Mouse (Mus musculus) heart, embryonic 10.5 days (tissue): Measurements from ENCODE around the gene Emc8. TPM values are rescaled to one million over a fixed set of nuclear protein-coding genes. Genes with fewer than 3 reads are reported as not detected.

ENCODE experiments used
- DNase-seq: peaks from one replicate; pipeline ENCODE4 v3.0.0-alpha.2; 2017; ENCODE audit warnings: low spot score
- H3K27ac ChIP-seq: fragments of 300-500 bp; sonication (generic); 2 replicates; pipeline ENCODE4 v1.5.1; 2016; ENCODE audit warnings: mild to moderate bottlenecking
- H3K27me3 ChIP-seq: fragments of 300-500 bp; sonication (generic); 2 replicates; pipeline ENCODE4 v1.6.1; 2016; ENCODE audit warnings: mild to moderate bottlenecking; ENCODE audit not compliant: poor library complexity, insufficient read depth, severe bottlenecking
- H3K36me3 ChIP-seq: fragments of 300-500 bp; sonication (generic); 2 replicates; pipeline ENCODE4 v1.6.1; 2016; ENCODE audit warnings: mild to moderate bottlenecking, moderate library complexity
- H3K4me1 ChIP-seq: fragments of 300-500 bp; sonication (generic); 2 replicates; pipeline ENCODE4 v1.6.1; 2016; ENCODE audit warnings: mild to moderate bottlenecking
- H3K4me3 ChIP-seq: fragments of 300-500 bp; sonication (generic); 2 replicates; pipeline ENCODE4 v1.5.1; 2016; ENCODE audit warnings: mild to moderate bottlenecking, moderate library complexity
- H3K9me3 ChIP-seq: fragments of 300-500 bp; sonication (generic); 2 replicates; pipeline ENCODE4 v1.6.1; 2016; ENCODE audit warnings: mild to moderate bottlenecking, moderate library complexity
- WGBS: fragments of 180-500 bp; shearing (Covaris S2); methylation state at CpG from one replicate; pipeline ENCODE4 v1.1.7; 2016; 5-methylcytosine and 5-hydroxymethylcytosine counted together
- polyA plus RNA-seq: library from polyadenylated mRNA; unstranded; fragments of >200 nt; fragmentation: Nextera tagmentation; extraction: Ambion mirVana; gene quantifications from 2 replicates; pipeline ENCODE4 v1.2.1, GENCODE M21; 2016

Gene Emc8
- 249 and 314 TPM in 2 replicates for polyA plus RNA-seq

DNA sequence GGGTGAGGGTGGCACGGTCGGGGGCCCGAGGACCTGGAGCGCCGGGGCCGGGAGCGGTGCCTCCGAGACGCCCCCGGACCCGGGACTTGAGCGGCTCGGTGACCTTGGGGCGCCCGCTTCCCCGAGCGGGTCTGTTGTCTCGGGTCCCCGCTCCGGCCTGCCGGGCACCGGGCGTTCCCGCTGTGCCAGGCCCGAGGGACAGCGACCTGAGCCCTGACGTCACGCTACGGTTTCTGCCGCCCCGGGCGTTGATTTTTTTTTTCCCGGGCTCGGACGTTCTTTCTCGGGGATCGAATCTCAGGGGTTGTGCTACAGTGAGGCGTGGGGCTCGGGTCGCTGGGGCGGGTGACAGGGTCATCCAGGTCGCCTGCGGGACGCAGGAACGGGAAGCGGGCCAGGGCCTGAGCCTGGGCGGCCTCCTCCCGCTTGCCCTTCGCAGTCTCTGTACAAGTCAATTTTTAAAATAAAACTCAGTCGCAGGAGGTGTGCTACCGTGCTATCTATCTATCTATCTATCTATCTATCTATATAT lies at the start of gene Emc8:
Gene Emc8, minus strand, starts transcription at position 200 of the 532 bp plus-strand sequence.
- peak within 1 kb of the TSS; percentile 92 for H3K4me3 ChIP-seq
- WGBS, result under 1% methylated on average over 45 of the region's 51 CpGs
- H3K27me3 ChIP-seq, result no peaks in the 10 kb centered on the region
- H3K9me3 ChIP-seq, result no peaks in the 10 kb centered on the region
- H3K4me1 ChIP-seq, result peaks cover 41% of the 10 kb centered on the region
- peaks cover 48% of the 10 kb centered on the region for H3K36me3 ChIP-seq
- peak within 1 kb of the TSS; percentile 98 for H3K27ac ChIP-seq
- DNase-seq, result no peak

DNA sequence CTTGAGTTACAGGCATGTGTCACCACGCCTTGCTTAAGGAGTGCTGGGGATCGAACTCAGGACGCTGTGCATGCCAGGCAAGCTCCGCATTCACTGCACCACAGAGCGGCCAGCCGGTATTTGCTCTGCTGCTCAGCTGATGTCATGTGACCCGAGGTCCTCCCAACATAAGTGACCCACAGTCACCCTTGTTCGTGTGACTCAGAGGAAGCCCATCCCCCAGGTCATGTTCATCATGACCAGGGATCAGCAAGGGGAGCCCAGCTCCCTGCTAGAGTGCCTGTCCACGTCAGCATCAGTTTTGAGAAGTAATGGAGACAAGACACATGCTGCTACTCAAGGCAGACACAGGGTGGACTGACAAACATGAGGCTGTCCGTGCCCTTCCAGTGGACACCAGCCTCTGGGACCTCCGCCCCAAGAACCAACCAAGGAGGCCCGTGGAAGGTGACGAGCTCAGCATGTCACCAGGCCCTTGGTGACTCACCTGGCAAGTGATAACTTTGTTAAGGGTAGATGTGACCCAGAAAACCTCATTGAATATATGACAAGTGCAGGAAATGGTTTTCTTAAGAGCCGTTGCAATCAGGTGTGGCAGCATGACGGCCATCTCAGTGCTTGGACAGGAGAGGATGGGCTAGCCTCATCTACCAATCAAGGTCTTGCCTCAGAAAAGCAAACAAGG lies 47.8 kb upstream of the Emc8 start:
- Histone ChIP-seq H3K36me3 (no peaks in the 10 kb centered on the region), H3K27ac (no peak overlapping the region), H3K9me3 (no peaks in the 10 kb centered on the region)

DNA sequence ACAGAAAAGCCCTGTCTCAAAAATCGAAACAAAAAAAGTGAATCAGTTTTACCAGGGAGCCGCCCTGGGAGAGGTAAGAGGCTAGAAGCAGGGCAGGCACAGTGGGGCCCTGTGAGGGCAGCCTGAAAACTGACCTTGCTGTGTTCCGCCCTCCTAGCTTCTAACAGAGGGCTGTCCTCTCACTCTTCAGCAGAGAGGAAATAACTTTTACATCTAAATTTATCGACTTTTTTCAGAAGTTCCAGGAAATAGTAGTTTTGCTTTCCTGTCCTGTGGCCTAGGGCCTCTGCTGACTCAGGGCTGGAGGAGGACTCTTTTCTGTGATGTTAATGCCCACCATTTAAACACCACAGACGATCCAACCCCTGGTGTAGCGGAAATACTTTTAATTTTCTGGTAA lies 46.8 kb upstream of the Emc8 start:
- H3K36me3 ChIP-seq, result no peaks in the 10 kb centered on the region
- no peak overlapping the region for H3K4me3 ChIP-seq
- WGBS, result 74% methylated on average over 6 of the region's 6 CpGs
- DNase-seq, result no peak
- H3K27ac ChIP-seq, result no peak overlapping the region
- no peaks in the 10 kb centered on the region for H3K9me3 ChIP-seq
- no peaks in the 10 kb centered on the region for H3K4me1 ChIP-seq
- H3K27me3 ChIP-seq, result peaks cover 13% of the 10 kb centered on the region; the same call in 1 of the 2 replicates

More for the DNA sequence above, 47.8 kb upstream of the Emc8 start:
- 71% methylated on average over 15 of the region's 15 CpGs for WGBS
- no peaks in the 10 kb centered on the region for H3K4me1 ChIP-seq
- no peak overlapping the region for H3K4me3 ChIP-seq
- H3K27me3 ChIP-seq, result peaks cover 17% of the 10 kb centered on the region; the same call in 1 of the 2 replicates
- no peak for DNase-seq

DNA sequence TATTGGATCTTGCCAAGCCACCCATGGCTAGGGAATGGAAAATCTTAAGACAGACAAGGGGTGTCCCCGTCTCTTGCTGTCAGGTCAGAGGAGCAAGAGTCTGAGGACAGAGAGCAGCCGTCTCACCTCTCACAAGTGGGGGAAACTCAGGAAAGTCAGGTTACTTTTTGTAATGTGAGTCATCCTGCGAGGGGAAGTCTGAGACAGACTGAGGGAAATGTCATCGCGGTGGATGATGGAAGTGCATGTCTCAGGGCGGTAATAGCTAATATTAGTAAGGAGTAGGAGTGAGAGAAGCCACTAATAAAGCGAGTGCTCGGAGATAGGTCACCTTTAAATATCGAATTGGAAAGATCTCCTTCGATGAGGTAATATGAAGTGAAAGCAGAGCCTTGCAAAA lies 40.8 kb upstream of the Emc8 start:
- Histone ChIP-seq H3K27me3 (peaks cover 4% of the 10 kb centered on the region; the same call in 1 of the 2 replicates), H3K36me3 (no peaks in the 10 kb centered on the region), H3K27ac (no peak overlapping the region), H3K9me3 (no peaks in the 10 kb centered on the region), H3K4me1 (no peaks in the 10 kb centered on the region), H3K4me3 (no peak overlapping the region)
- no peak for DNase-seq
- WGBS, result 74% methylated on average over 10 of the region's 10 CpGs

DNA sequence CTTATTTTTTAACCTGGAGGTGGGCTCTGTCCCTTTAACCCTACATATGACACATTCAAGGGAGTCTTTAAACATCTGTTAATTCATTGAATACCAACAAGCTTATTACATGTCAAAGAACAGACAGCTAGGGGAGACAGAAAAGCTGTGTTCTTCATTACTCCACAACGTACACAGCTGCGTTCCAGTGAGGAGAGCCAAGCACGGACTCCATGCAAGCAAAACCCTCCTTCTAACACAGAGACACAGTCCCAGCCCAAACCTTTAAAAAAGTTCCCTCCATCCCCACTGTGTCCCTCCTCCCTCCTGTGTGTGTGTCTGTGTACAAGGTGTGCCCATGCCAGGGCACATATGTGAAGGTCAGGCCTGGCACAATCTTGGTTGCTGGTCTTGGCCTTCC lies 37.8 kb upstream of the Emc8 start:
- no peak for DNase-seq
- Histone ChIP-seq H3K27me3 (peaks cover 27% of the 10 kb centered on the region), H3K36me3 (no peaks in the 10 kb centered on the region), H3K4me1 (no peaks in the 10 kb centered on the region), H3K27ac (no peak overlapping the region), H3K4me3 (no peak overlapping the region), H3K9me3 (no peaks in the 10 kb centered on the region)
- WGBS, result 86% methylated on average over 3 of the region's 3 CpGs

DNA sequence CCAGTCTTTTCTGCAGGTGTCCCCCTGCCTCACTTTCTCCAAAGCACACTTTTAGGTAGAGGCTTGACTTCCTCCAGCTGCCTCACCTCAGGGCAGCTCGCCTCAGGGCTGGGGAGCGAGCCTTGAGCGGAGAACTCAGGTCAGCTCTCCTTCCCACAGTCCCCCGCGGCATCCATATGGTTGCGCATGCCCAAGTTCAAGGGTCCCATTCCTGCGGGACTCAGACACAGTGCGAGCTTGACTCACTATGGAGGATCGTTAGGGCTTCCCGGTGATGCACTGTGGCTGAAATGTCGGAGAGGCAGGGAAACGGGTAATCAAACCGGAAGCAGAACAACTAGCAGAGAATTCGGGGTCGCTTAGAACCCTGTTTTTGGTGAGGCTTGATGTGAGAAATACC lies 36.8 kb upstream of the Emc8 start:
- no peak for DNase-seq
- Histone ChIP-seq H3K36me3 (no peaks in the 10 kb centered on the region), H3K4me1 (peaks cover under 1% of the 10 kb centered on the region; the same call in 1 of the 2 replicates), H3K27me3 (peaks cover 30% of the 10 kb centered on the region), H3K27ac (no peak overlapping the region), H3K9me3 (no peaks in the 10 kb centered on the region), H3K4me3 (no peak overlapping the region)
- 77% methylated on average over 15 of the region's 15 CpGs for WGBS

DNA sequence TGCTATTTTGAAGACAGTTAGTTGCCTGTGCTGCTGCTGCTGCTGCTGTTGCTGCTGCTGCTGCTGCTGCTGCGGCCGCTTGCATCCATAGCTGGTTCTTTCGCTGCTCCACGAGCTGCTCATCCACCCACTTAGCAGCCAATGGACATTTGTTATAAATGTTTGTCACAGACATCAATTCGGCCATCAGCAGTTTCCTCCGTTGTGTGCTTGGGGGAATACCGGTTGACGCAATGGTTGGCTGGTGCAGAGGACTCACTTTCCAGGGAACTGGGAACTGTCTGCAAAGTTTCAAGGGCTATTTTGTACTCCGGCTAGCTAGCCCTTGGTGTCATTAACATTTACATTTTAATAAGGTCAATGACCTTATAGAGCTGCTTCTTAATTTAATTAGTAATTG lies 35.8 kb upstream of the Emc8 start:
- Histone ChIP-seq H3K9me3 (no peaks in the 10 kb centered on the region), H3K27ac (no peak overlapping the region), H3K4me1 (peaks cover 7% of the 10 kb centered on the region), H3K36me3 (no peaks in the 10 kb centered on the region), H3K27me3 (peaks cover 37% of the 10 kb centered on the region), H3K4me3 (no peak overlapping the region)
- no peak for DNase-seq
- WGBS, result 78% methylated on average over 9 of the region's 9 CpGs

DNA sequence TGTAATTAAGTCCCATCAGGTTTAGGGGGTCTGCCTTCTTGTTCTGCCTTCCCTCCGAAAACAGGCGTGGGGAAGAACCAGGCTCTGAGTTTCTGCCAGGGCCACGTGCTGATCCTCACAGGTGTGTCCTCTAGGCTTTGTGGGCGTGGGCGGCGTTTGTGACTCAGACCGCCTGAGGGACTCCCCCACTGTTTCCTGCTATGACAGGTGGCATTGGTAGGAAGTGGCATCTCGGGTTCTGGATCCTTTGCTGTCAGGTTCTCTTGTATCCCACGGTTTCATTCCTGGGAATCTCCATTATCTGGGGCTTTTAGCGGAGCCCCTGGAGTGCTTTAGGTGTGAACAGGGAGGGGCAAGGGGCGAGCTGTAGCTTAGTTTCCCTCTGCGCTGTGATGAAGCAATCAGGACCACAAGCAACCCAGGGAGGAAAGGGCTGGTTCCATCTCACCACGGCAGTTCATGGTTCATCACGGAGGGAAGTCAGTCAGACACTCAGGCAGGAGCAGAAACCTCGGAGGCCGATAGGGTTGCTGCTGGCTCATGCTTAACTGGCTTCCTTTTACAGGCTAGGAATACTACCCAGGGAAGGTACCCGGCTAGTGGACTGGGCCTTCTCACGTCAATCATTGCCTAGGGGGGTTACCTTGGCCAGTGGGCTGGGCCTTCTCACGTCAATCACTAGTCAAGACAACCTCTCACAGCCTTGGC lies 33.5 kb upstream of the Emc8 start:
- no peaks in the 10 kb centered on the region for H3K36me3 ChIP-seq
- WGBS, result 49% methylated on average over 19 of the region's 19 CpGs
- DNase-seq, result no peak
- H3K27ac ChIP-seq, result no peak overlapping the region
- H3K4me3 ChIP-seq, result no peak overlapping the region
- H3K4me1 ChIP-seq, result peaks cover 12% of the 10 kb centered on the region
- H3K9me3 ChIP-seq, result no peaks in the 10 kb centered on the region; the same call in 1 of the 2 replicates
- peaks cover 37% of the 10 kb centered on the region; the same call in 1 of the 2 replicates for H3K27me3 ChIP-seq

DNA sequence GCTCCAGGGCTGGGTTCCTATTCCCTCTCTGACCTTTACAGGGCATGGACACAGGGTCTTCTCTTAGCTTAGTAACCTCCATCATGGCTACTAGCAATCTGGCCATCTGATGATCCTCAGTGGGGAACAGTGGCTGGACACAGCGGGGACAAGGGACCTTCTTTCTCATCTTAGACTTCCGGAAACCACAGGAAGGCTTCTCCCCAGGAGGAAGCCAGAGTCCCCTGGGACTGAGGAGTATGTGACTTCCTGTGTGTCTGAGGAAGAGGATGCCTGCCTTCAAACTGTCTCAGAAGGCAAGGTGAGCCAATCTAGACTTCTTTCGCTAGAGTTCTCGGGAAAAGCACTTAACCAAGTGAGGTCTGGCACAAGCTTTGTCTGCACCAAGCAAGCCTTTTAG lies 31.7 kb upstream of the Emc8 start:
- no peaks in the 10 kb centered on the region for H3K36me3 ChIP-seq
- H3K4me3 ChIP-seq, result no peak overlapping the region
- peaks cover 26% of the 10 kb centered on the region for H3K4me1 ChIP-seq
- H3K9me3 ChIP-seq, result no peaks in the 10 kb centered on the region; the same call in 1 of the 2 replicates
- DNase-seq, result no peak
- H3K27me3 ChIP-seq, result peaks cover 33% of the 10 kb centered on the region; the same call in 1 of the 2 replicates
- WGBS, result 83% methylated on average over 4 of the region's 4 CpGs
- 0 out of 2 replicates have a peak overlapping the region, but pooled peaks have one; percentile 56 for H3K27ac ChIP-seq

DNA sequence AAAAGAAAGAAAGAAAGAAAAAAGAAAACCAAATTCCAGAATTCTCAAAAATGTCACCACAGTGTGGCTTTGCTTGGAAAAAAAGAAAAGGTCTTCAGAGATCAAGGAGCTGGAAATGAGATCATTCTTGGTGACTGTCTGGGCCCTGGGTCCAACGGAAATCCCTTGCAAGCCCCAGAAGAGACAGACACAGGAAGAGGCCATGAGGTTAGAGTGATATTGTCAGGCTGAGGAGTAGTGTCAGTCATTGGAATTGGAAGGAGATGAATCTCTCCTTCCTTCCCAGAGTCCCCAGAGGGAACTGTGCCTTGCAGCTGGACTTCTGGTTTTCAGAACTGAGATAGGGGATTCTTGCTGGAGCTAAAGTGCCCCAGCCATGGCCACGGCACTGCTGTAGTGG lies 31.2 kb upstream of the Emc8 start:
- Histone ChIP-seq H3K27me3 (peaks cover 33% of the 10 kb centered on the region; the same call in 1 of the 2 replicates), H3K4me1 (peaks cover 29% of the 10 kb centered on the region), H3K27ac (0 out of 2 replicates have a peak overlapping the region, but pooled peaks have one; percentile 56), H3K36me3 (no peaks in the 10 kb centered on the region), H3K9me3 (no peaks in the 10 kb centered on the region; the same call in 1 of the 2 replicates), H3K4me3 (no peak overlapping the region)
- DNase-seq, result no peak
- 48% methylated on average over 2 of the region's 2 CpGs for WGBS

DNA sequence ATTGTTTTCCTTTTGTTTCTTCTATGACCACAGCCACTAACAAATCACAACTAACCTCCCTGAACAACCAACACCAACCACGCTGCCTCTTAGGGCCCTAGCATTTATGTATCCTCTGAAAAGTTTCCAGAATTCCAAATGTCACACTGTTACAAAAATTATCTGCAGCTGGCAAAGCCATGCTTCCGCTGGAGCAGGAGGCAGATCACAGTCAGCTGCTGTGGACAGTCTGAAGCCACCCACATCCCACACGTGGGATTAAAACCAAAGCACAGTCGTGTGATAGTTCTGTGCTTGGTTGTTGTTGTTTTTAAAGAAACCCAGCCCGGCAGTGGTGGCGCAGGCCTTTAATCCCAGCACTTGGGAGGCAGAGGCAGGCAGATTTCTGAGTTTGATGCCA lies 30.7 kb upstream of the Emc8 start:
- no peaks in the 10 kb centered on the region for H3K36me3 ChIP-seq
- WGBS, result 74% methylated on average over 6 of the region's 6 CpGs
- no peak overlapping the region for H3K27ac ChIP-seq
- no peak for DNase-seq
- peaks cover 31% of the 10 kb centered on the region; the same call in 1 of the 2 replicates for H3K27me3 ChIP-seq
- no peak overlapping the region for H3K4me3 ChIP-seq
- H3K4me1 ChIP-seq, result peaks cover 34% of the 10 kb centered on the region
- no peaks in the 10 kb centered on the region; the same call in 1 of the 2 replicates for H3K9me3 ChIP-seq

DNA sequence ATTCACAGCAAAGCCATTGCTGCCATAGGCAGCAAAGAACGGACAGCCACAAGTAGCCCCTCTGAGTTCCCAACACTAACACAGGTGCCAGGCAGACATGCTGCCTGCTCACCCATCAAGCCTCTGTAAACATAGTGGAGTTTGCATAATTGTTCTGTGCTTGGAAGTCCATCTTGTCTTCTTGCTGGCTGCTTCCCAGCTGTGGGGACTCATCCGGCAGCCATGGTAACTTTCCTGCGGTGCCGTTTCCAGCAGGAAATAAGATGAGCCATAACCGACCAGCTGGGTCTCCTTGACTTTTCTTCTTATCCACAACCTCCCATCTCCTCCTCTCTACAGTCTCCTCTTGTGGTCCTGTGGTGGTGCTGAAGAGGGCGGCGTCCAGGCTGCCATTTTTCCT lies 30.1 kb upstream of the Emc8 start:
- Histone ChIP-seq H3K4me1 (peaks cover 39% of the 10 kb centered on the region), H3K4me3 (no peak overlapping the region), H3K9me3 (no peaks in the 10 kb centered on the region; the same call in 1 of the 2 replicates), H3K27ac (no peak overlapping the region), H3K36me3 (no peaks in the 10 kb centered on the region), H3K27me3 (peaks cover 25% of the 10 kb centered on the region; the same call in 1 of the 2 replicates)
- DNase-seq, result no peak
- 86% methylated on average over 7 of the region's 7 CpGs for WGBS

DNA sequence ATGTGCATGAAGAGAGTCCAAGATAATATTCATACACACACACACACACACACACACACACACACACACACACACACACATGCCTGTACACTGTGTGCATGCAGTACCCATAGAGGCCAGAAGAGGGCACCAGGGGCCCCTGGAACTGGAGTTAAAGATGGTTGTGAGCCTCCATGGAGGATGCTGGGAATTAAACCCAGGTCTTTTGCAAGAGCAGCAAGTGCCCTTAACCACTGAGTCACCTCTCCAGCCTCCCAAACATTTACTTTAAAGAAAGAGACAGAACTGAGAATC lies 29.6 kb upstream of the Emc8 start:
- H3K4me3 ChIP-seq, result no peak overlapping the region
- no peak overlapping the region for H3K27ac ChIP-seq
- no peak for DNase-seq
- no peaks in the 10 kb centered on the region for H3K36me3 ChIP-seq
- H3K9me3 ChIP-seq, result no peaks in the 10 kb centered on the region; the same call in 1 of the 2 replicates
- peaks cover 40% of the 10 kb centered on the region for H3K4me1 ChIP-seq
- peaks cover 25% of the 10 kb centered on the region; the same call in 1 of the 2 replicates for H3K27me3 ChIP-seq
